Mouse (Mus musculus) megakaryocyte, embryonic 14.5 days (primary cell): ENCODE data around the gene Ctc1.

Experiments
- FLI1 ChIP-seq: IDR thresholded peaks from 2 replicates; pipeline ENCODE4 v1.6.1; 2012; ENCODE audit warnings: low read length, inconsistent platforms, mixed read lengths
- GATA1 ChIP-seq: IDR thresholded peaks from 3 replicates; pipeline ENCODE4 v1.6.1; 2012; ENCODE audit warnings: mixed read lengths, low read length, inconsistent platforms, borderline replicate concordance

DNA sequence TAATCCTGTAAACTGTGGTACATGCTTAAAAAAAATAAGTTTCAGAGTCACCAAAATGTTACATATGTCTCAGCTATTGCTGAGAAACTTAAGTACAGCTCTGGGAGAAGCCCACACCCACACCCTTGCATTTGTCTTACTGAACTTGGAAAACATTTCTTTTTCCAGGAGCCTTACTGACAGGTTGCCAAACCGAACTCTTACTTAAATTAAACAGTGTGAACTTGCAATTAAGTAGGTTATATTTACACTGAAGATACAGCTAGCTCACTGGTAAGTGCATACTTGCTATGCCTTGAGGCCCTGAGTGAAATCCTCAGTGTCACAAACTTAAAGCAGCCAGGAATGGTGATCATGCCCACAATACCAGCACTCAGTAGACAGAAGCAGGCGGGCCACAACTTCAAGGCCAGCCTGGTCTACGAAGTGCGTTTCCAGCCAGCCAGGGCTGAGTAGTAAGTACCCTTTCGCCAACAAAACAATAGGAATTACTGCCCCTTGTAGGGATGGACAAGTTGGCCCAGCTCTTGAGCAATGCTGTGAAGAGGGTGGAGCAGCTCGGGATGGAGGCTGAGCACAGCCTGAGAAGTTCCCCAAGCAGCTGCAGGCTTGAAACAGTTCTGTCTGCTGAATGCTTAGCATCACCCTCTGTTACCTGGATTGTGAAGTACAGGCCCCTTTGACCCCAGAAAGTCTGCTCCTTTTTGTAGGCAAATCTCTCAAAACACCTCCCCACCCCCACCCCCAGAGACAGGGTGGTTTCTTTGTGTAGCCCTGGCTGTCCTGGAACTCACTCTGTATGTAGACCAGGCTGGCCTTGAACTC lies 58.5 kb downstream of the Ctc1 start:
- TF ChIP-seq FLI1, result no peak
- TF ChIP-seq GATA1, result no peak
